Mouse (Mus musculus): Measurements from ENCODE around the gene Smarcc2.

The Smarcc2 gene

DNA sequence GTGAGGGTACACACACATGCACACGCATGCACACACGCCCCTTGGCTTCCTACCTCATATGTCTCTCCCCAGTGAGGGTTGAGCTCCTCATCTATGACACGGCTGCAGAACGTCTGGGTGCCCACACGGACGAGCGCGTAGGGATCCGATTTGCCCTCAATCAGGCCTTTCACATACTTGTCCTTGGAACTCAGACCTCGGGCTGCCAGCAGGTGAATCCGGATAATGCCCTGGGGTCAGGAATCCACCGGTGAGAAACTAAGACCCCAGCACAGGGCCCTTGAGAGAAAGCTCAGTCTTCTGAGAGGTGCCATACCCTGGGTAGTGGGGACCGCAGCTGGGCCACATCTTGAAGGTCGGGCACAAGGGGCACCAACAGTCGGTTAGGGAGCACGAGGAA is 61.5 kb downstream of the Smarcc2 start:
- no peak for DNase-seq

DNA sequence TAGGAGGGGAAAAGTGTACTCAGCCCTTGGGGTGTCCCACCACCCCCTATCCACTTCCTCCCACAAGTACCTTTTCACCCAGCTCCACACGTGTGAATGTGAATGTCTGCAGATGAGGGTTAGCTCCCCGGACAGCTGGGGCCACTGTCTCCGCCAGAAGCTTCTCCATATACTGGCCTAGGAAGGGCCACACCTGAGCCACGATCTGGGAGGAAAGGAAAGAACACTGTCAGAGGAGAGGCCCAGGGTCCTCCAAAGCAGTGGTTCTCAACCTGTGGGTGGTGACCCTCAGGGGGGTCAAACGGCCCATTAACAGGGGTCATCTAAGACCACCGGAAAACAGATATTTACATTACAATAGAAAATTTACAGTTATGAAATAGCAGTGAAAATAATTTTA is 63.3 kb downstream of the Smarcc2 start:
- no peak for DNase-seq

DNA sequence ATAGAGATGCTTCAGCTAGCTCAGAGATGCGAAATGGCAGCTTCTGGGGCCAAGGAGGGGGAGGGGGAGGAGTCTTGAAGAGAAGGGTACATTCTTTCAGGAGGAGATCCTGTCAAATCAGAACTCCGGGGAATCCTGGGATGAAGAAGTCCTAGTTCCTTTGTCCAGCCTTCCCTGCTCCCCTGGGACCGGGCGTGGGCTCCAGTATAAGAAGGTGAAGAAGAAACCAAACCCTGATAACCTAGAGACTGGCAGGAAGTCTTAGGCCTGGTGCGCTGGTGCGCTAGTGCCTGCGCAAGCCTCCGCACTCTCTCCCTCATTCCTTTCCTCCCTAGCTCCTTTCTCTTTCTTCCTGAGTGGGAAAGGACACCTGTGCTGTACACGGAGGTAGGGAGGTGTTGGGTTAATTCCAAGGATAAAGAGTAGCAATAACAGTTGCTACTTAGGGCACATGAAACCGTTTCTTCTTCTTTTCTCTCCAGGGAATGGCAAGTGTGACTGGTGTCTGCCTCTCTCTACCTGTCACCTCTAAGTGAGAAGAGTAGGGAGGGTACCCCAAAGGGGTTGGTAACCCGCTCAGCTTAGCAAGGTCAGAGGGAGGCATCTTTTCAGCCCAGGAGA is 65.2 kb downstream of the Smarcc2 start:
- no peak for DNase-seq

DNA sequence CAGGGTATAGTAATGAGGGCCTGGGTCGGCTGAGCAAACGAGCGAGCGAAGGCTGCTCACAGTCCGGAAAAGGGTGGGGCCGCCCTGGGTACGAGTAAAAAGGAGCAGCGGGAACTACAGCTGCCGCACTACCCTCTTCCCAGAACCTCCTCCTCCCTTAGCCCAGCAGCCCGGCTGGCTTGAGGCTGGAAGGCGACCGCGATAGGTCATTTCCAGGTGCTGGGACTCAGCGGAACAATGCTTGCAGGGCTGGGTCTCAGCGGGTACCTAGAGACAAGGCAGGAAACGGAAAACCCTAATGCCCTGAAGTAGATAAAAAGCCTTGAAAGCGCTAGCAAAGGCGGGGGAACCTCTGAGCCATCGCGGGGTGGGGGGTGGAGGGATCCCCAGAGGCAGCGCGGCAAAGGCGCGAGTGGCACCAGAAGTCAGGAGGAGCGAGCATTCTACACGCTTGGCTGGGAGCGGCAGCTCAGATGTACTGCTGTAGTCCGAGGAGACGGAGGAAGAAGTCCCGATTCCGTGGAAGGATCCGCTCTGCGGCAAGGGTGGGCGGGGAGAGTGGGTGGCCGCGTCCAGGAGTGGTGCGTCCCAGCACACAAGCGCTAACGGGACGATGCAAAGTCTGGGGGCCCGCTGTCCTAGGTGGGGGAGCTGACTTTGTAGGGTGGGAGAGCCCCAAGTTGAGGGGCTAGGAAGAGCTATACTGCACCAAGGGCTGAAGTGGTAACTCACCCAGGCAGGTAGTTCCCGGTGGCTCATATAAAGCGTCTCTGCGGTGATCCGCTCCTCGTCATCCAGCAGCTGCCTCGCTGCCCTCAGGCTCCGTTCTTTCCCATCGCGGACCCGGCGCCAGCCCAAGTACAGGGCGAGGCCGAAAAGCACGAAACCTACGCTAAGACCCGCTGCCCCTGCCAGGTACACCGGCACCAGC is 65.9 kb downstream of the Smarcc2 start:
- peak; percentile 78 for DNase-seq

DNA sequence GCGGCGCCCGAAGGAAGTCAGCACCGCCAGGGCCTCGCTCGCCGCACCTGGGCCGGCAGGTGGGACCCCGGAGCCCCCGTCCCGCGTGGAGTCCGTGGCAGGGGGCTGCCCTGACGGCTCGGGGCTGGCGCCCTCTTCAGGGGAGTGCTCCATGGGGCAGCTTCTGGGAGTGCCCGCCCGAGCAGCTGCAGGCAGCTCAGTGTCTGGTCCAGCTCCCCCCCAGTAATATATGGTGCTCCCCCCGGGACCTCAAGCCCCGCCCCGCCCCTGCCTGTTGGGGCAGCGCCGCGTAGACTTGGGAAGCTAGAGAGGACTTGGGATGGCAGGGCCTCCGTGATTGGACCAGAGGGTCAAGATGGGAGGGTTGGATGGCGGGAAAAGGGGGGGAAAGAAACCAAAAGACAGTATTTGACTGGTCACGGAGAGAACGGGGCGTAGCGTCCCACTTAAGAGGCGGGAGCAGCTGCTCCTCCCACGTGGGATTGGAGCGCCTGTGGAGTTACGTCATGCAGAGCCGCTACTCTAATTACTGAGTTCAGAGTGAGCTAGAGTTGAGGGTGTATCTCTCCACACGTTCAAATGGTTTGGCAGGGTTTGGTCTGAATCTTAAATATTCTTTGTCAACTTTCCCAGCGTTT is 66.7 kb downstream of the Smarcc2 start, which contains the start of gene Esyt1:
Gene Esyt1, minus strand, starts transcription at position 201 of the 638 bp plus-strand sequence.
- DNase-seq: peak; percentile 95

DNA sequence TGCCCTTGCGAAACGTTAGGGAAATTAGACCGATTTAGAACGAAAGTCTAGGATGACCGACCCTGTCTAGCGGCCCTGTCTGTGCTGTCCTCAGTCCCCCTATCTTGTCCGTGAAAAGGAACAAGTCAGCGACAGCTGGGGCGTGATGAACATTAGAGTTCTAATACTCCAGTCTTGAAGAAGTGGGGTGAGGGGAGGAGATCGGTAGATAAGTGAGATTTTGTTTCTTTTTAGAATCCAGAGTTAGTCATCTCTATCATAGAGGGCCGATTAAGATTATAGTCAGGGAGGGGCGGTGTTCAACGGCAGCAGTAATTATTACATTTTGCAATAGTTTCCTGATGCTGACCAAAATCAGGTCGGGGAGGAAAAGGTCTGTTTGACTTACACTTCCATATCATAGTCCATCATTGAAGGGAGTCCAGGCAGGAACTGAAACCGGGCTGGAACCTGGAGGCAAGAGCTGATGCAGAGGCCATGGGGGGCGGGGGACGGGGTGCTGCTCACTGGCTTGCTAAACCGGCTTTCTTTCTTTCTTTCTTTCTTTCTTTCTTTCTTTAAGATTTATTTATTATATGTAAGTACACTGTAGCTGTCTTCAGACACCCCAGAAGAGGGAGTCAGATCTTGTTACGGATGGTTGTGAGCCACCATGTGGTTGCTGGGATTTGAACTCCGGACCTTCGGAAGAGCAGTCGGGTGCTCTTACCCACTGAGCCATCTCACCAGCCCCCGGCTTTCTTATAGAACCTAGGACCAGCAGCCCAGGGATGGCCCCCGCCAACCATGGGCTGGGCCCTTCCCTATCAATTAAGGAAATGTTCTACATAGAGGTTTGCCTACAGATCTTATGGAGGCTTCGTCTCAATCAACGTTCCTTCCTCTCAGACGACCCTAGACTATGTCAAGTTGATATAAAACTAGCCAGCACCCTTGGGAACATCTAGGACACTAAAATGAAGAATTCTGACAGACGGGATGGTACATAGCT is 67.6 kb downstream of the Smarcc2 start:
- peak; percentile 34 for DNase-seq

DNA sequence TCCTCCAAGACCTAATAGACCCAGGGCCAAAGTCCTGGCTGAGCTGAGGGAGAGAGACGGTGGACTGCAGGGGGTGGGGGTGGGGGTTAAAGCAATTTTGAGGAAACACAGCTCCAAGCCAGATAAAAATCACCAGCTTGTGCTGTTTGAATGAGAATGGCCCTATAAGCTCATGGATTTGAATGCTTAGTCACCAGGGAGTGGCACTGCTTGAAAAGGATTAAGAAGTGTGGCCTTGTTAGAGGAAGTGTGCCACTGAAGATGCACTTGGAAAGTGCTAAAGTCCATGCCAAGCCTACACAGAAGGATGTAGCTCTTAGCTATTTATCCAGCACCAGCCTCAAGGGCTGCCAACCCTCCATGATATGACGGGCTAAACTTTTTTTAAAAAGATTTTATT is 76.2 kb downstream of the Smarcc2 start:
- DNase-seq: no peak

DNA sequence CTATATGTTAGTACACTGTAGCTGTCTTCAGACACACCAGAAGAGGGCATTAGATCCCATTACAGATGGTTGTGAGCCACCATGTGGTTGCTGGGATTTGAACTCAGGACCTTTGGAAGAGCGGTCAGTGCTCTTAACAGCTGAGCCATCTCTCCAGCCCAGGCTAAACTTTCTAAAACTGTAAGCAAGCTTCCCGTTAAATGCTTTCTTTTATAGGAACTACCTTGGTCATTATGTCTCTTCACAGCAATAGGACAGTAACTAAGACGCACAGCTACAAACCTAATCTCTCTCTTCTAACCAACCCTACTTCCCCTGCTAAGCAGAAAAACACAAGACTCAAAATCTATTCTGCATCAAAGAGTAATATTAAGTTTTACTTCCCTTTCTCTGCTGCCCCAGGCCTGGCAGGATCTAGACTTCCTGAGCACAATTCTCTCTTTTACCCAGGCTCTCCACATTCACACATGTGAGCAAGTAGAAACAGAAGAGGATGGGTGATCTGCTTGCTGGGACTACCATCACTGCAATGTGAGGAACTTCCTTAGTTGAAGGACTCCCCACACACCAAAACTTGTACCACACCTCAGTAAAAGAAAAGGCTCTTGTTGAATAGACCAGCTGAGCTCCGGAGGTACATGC is 76.7 kb downstream of the Smarcc2 start:
- DNase-seq: no peak

DNA sequence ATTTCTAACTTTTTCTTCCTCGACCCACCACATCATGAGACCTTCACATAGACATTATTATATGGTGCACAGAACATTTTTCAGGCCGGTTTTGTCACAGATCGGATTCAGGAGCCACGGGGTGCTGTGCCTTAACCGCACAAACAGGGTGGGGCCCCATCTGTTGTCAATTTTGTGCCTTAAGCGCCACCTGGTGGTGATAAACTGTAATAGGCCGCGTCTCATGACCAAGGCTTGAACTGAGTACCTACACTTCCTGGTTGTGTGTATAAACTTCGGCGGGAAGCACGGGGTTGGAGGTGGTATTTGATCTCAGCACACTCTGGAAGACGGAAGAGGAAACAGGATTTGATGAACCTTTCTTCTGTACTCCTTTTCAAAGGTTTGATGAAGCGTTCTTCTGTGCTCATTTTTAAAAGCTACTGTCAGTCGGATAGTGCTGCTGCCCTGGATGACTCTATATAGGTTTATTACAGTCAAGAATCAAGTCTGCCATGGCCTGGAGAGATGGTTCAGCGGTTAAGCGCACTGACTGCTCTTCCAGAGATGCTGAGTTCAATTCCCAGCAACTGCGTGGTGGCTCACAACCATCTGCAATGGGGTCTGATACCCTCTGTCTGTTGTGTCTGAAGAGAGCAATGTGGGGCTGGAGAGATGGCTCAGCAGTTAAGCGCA is 77.4 kb downstream of the Smarcc2 start:
- peak; percentile 91 for DNase-seq

DNA sequence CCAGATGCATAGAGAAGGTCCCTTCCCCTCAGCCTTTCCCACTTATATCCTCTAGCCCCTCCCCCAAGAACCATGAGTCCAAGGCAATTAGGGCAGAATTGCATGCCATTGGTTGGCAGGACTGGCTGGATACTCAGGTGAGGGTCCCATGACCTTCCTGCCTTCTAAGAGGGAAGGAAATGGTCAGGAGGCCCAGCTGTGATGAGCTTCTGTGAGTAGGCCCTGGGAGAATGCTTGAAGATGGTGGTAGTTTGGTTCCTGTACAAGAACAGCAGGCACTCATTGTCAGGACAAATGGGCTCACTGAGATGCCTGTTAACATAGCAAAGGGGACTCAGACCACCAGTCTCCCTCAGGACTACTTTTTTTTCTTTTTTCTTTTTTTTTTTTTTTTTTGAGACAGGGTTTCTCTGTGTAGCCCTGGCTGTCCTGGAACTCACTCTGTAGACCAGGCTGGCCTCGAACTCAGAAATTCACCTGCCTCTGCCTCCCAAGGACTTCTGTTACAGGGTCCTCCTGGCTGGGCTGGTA is 79.4 kb downstream of the Smarcc2 start:
- DNase-seq: no peak

Data from kidney, postnatal 10 days (tissue).